Mouse (Mus musculus) spleen, adult 2 months (tissue): Measurements from ENCODE around the gene Snph. TPM values are rescaled to one million over a fixed set of nuclear protein-coding genes. Genes with fewer than 3 reads are reported as not detected.
A peak's percentile ranks its signal among the peaks of the same experiment; 100 is the strongest.

Experiments
- DNase-seq, 2 experiments: peaks; one replicate each; pipeline versions ENCODE4 v3.0.0 to v3.0.0-alpha.2; 2012 to 2021; ENCODE audit warnings: low spot score in 2 of 2, low read depth in 1 of 2
- H3K27ac ChIP-seq: fragments of 200-500 bp; 2 replicates; pipeline ENCODE4 v1.5.1; 2012; ENCODE audit warnings: low read length, inconsistent platforms; ENCODE audit not compliant: insufficient read depth
- H3K27me3 ChIP-seq: fragments of 200-500 bp; 2 replicates; pipeline ENCODE4 v1.6.1; 2012; ENCODE audit warnings: mild to moderate bottlenecking, moderate library complexity, low read length, inconsistent platforms; ENCODE audit not compliant: control insufficient read depth, insufficient read depth
- H3K36me3 ChIP-seq: fragments of 200-500 bp; 2 replicates; pipeline ENCODE4 v1.6.1; 2012; ENCODE audit warnings: mild to moderate bottlenecking, low read length, inconsistent platforms; ENCODE audit not compliant: control insufficient read depth, insufficient read depth
- H3K4me1 ChIP-seq: fragments of 200-500 bp; 2 replicates; pipeline ENCODE4 v1.6.1; 2011; ENCODE audit warnings: inconsistent platforms; ENCODE audit not compliant: control insufficient read depth, insufficient read depth, insufficient read length
- H3K4me3 ChIP-seq: fragments of 200-500 bp; 2 replicates; pipeline ENCODE4 v1.5.1; 2011; ENCODE audit warnings: mild to moderate bottlenecking, inconsistent platforms; ENCODE audit not compliant: insufficient read depth, insufficient read length; ENCODE audit errors: extremely low read depth
- CTCF ChIP-seq: fragments of 200-500 bp; IDR thresholded peaks from 2 replicates; pipeline ENCODE4 v1.5.1; 2011; ENCODE audit warnings: mild to moderate bottlenecking, inconsistent platforms; ENCODE audit not compliant: insufficient read depth, insufficient read length, insufficient replicate concordance; ENCODE audit errors: extremely low read depth
- POLR2A ChIP-seq: fragments of 200-500 bp; IDR thresholded peaks from 2 replicates; pipeline ENCODE4 v1.6.1; 2011; ENCODE audit warnings: low read depth, low read length, inconsistent platforms
- WGBS: fragments of 180-500 bp; shearing (Covaris S2); methylation state at CpG from one replicate; pipeline ENCODE4 v1.1.7; 2018; 5-methylcytosine and 5-hydroxymethylcytosine counted together
- polyA plus RNA-seq: library from polyadenylated mRNA; depleted of rRNA; stranded (reverse); fragments of >200 nt; gene quantifications from 2 replicates; pipeline ENCODE4 v1.2.3, GENCODE M21; 2012; rRNA removed

The Snph gene
- polyA plus RNA-seq, 1 experiment, result 0.20 TPM

DNA sequence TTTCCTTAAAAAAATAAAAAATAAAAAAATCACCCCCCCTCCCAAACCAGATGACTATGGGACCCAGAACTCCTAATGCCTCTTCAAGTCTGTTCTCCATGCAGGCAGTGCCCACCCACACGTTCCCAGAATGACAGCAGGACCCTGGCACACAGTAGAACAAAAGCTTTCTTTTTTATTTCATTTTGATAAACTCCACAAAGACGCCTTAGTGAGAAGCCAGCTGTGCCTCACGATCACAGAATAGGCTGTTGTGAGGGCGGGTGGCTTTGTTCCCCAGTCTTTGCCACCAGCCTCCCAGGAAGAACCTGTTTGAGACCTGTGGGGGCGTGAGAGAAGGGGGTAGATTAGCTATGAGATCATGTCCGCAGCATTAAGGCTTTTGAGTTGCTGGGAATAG lies 87.7 kb downstream of the Snph start:
- Histone ChIP-seq H3K27ac (no peak overlapping the region), H3K27me3 (no peaks in the 10 kb centered on the region), H3K4me1 (peaks cover 10% of the 10 kb centered on the region; the same call in 1 of the 2 replicates), H3K36me3 (peaks cover 4% of the 10 kb centered on the region), H3K4me3 (no peak overlapping the region)
- TF ChIP-seq POLR2A, result no peak
- TF ChIP-seq CTCF, result no peak
- WGBS, result 68% methylated on average over 6 of the region's 6 CpGs
- no peak for DNase-seq

DNA sequence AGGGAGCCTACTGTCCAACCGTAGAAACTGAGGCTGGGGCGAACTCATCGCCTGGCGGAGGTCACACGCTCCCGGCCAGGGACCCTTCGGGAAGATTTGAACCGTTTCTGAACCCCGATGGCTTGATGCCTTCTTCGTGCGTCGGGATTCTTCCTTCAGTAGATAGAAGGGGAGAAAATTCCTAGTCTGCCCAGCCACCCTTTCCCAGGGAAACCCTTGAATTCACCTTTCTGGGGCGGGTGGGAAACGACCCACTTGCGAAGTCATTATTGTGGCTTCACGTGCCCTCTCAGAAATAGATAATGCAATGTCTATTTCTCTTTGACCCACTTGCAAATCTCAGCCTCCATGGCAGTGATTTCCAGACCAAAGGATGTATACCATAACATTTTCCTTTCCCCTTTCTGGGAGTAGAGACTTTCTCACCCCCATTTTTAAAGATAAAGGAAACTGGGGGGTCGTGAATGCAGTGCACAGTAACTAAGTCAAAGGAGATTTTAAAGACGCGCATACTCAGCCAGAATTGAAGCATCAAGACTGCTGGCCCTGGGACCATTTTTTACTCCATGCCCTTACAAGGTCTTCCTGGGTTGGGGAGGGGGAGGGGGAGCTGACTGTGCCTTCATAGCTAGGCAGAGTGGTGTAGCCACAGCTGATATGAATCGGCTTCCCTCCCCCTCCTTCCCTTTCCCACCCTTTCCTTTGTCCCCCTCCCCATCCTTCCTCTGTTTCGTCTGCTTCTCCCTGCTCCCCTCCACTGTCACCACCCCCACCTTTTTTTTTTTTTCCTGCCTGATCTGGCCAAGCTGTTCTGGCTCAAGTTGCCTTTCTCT lies 89.1 kb downstream of the Snph start:
- peaks cover 10% of the 10 kb centered on the region; the same call in 1 of the 2 replicates for H3K4me1 ChIP-seq
- WGBS, result 2% methylated on average over 21 of the region's 21 CpGs
- H3K4me3 ChIP-seq, result peak overlapping the region; percentile 97
- H3K27ac ChIP-seq, result peak overlapping the region; percentile 77
- H3K27me3 ChIP-seq, result no peaks in the 10 kb centered on the region
- DNase-seq, result peak in 1 of 2 experiments; percentile 13
- TF ChIP-seq CTCF, result no peak
- peaks cover 3% of the 10 kb centered on the region for H3K36me3 ChIP-seq

DNA sequence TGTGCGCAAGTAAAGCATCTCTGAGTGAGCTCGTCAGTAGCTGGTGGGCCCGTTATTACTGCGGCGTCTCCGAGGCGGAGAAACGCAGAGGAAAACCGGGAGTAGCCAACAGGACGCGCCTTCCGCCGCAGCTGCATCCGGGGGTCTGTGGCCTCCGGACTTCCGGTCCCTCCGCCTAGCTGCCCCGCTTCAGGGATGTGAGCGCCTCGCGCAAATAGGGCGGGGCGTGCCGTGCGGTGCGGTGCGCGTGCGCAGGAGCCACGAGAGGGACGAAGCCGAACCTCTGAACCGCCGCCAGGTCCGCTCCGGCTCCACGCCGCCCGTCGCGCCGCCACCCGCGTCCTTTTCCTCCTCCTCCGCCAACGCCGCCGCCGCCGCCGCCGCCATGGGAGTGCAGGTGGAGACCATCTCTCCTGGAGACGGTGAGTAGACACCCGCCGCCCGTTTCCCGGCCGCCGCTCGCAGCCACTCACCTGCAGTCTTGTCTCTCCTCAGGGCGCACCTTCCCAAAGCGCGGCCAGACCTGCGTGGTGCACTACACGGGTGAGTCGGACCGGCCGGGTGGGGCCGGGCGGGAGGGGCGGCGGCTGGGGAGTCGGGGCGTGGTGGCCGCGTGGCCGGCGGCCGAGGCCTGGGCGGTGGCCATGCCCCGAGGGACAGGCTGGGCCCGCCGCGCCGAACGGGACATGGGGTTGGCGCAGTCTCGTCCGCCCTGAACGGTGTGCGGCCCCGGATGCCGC lies 89.9 kb downstream of the Snph start, which contains the start of gene Fkbp1a:
Fkbp1a (plus strand) TSS at position 161 of the 740 bp plus-strand sequence.
- H3K4me1 ChIP-seq, result peaks cover 10% of the 10 kb centered on the region; the same call in 1 of the 2 replicates
- under 1% methylated on average over 85 of the region's 93 CpGs for WGBS
- peak; percentile 72 to 95 for DNase-seq
- no peaks in the 10 kb centered on the region for H3K27me3 ChIP-seq
- peak within 1 kb of the TSS; percentile 88 for H3K27ac ChIP-seq
- H3K4me3 ChIP-seq, result peak within 1 kb of the TSS; percentile 97
- TF ChIP-seq CTCF (no peak), POLR2A (peak; percentile 70; the same call in 1 of the 2 replicates)
- peaks cover 3% of the 10 kb centered on the region for H3K36me3 ChIP-seq

Other genes starting within 250 kb of the Snph start
- not detected in 2 replicates for gene 4921509C19Rik, start 156.4 kb downstream of the Snph start, polyA plus RNA-seq
- gene Nsfl1c, start 138.4 kb downstream of the Snph start, polyA plus RNA-seq, result 29.4 and 30.7 TPM in 2 replicates
- 33.4 and 37.1 TPM in 2 replicates for gene Fkbp1a, start 90.1 kb downstream of the Snph start, polyA plus RNA-seq
- gene Sdcbp2, start 60.0 kb downstream of the Snph start, polyA plus RNA-seq, result 2.3 TPM in 2 replicates
- gene Rad21l, start 35.9 kb upstream of the Snph start, polyA plus RNA-seq, result not detected in 2 replicates
- gene Tmem74b, start 69.4 kb upstream of the Snph start, polyA plus RNA-seq, result 0.06 and 0.11 TPM in 2 replicates
- 39.5 and 43.2 TPM in 2 replicates for gene Psmf1, start 111.6 kb upstream of the Snph start, polyA plus RNA-seq
- gene Rspo4, start 210.3 kb upstream of the Snph start, polyA plus RNA-seq, result not detected in 2 replicates